Mouse (Mus musculus) cortical plate, adult 2 months (tissue): ENCODE results near the gene Ehd4. TPM values are rescaled to one million over a fixed set of nuclear protein-coding genes. Genes with fewer than 3 reads are reported as not detected.

Source experiments
- H3K27ac ChIP-seq: fragments of 200-500 bp; 2 replicates; pipeline ENCODE4 v1.5.1; 2012; ENCODE audit warnings: low read length, control low read depth, inconsistent platforms; ENCODE audit not compliant: insufficient read depth
- H3K4me1 ChIP-seq: fragments of 200-500 bp; 2 replicates; pipeline ENCODE4 v1.6.1; 2011; ENCODE audit warnings: low read length; ENCODE audit not compliant: control insufficient read depth, insufficient read depth
- H3K4me3 ChIP-seq: fragments of 200-500 bp; 2 replicates; pipeline ENCODE4 v1.5.1; 2011; ENCODE audit warnings: mild to moderate bottlenecking, low read length, control low read depth; ENCODE audit not compliant: insufficient read depth
- CTCF ChIP-seq: fragments of 200-500 bp; IDR thresholded peaks from 2 replicates; pipeline ENCODE4 v1.5.1; 2011; ENCODE audit warnings: mild to moderate bottlenecking, control low read depth, low read length; ENCODE audit not compliant: insufficient read depth; ENCODE audit errors: extremely low read depth
- POLR2A ChIP-seq: fragments of 200-500 bp; IDR thresholded peaks from 2 replicates; pipeline ENCODE4 v1.6.1; 2011; ENCODE audit warnings: mild to moderate bottlenecking, low read length, control low read depth; ENCODE audit not compliant: insufficient read depth; ENCODE audit errors: extremely low read depth
- polyA plus RNA-seq: library from polyadenylated mRNA; depleted of rRNA; stranded (reverse); fragments of >200 nt; gene quantifications from 2 replicates; pipeline ENCODE4 v1.2.3, GENCODE M21; 2012

The Ehd4 gene
- polyA plus RNA-seq, 1 experiment, result 10.6 TPM

DNA sequence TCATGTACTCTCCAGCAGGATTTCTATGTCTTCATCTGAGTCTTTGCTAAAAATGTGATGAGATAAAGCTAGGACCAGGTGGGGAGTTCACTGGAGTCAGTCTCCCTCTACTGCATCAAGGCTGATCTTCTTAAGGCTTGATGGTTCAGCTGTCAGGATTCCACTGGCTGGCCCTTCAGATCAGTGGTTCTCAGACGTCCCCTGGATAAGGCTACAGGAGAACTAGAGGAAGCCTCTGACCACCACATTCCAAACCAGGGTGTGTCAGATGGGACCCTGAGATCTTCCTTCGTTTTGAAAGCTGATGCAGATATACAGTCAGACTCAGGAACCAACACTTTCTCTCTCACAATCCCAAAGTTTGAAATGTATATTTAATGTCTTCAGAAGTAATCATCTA, 7.0 kb downstream of the Ehd4 start:
- H3K27ac ChIP-seq, result no peak overlapping the region
- no peaks in the 10 kb centered on the region for H3K4me1 ChIP-seq
- TF ChIP-seq CTCF, result no peak
- no peak for TF ChIP-seq POLR2A
- no peak overlapping the region for H3K4me3 ChIP-seq

DNA sequence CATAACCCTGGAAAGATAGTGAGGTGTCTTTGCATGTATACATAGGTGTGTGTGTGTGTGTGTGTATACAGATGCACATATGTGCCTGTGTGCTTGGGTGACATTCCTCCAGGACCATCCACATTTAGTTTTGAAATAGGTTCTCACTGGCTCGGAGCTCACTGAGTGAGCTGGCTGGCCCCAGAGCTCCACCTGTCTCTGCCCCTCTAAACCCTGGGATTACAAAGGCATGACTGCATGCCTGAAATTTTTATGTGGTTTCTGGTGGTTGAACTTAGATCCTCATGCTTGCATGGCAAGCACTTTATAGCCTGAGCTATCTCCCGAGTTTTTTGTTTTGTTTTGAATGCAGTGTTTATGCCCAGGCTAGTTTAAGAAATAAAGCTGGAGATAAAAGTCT, 7.9 kb downstream of the Ehd4 start:
- no peaks in the 10 kb centered on the region for H3K4me1 ChIP-seq
- no peak overlapping the region for H3K27ac ChIP-seq
- TF ChIP-seq CTCF, result no peak
- TF ChIP-seq POLR2A, result no peak
- H3K4me3 ChIP-seq, result no peak overlapping the region

DNA sequence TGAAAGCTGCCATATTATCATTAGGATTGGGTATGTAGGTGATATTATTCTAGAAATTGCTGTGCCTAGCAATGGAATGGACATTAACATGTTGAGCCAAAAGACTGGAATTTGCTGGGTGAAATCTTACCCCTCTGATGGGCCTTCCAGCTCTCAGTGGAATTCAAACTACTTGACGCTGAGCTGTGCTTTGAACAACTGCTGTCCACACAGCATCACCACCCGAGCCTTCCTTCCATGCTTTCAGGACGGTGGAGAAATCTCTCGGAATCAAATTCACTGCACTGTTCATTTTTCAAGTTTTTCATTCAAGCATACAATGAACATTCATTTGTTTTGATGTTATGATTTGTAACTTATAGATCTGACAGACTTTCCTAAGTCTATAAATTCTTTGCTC, 10.0 kb downstream of the Ehd4 start:
- Histone ChIP-seq H3K4me1 (no peaks in the 10 kb centered on the region), H3K4me3 (no peak overlapping the region), H3K27ac (no peak overlapping the region)
- TF ChIP-seq POLR2A, result no peak
- no peak for TF ChIP-seq CTCF

DNA sequence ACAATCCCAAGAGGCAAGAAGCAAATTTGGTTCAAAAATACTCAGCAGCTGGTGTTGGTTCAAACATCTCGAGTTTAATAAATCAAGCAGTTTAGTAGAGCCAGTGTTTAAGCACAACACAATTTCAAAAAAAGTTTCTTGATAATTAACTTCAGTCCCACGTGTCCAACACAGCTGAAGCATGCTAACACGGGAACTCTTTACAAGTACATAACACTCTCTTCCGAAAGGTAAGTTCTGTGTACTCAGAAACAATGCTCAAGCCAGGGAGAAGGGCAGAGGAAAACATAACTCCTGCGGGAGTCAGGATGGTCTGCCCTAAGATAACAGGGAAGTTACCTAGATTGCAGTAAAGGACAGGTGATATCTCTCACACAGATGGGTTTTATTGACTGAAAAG, 12.1 kb downstream of the Ehd4 start:
- Histone ChIP-seq H3K27ac (no peak overlapping the region), H3K4me3 (no peak overlapping the region), H3K4me1 (no peaks in the 10 kb centered on the region)
- TF ChIP-seq CTCF, result no peak
- TF ChIP-seq POLR2A, result no peak

DNA sequence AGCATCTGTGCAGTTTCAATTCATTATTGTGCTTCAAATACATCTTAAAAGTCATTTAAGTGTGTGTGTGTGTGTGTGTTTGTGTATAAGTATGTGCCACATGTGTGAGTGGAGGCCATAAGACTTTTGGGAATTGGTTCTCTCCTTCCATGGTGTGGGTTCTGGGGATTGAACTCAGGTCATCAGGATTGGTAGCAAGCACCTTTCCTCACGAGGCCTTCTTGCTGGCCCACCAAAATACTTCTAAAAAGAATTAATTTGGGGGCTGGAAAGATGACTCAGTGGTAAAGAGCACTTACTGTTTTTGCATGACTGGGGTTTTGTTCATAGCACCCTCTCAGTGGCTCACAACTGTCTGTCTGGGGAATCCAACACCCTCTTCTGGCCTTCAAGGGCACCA, 12.7 kb downstream of the Ehd4 start:
- TF ChIP-seq POLR2A (no peak), CTCF (no peak)
- H3K4me3 ChIP-seq, result no peak overlapping the region
- H3K4me1 ChIP-seq, result no peaks in the 10 kb centered on the region
- no peak overlapping the region for H3K27ac ChIP-seq

DNA sequence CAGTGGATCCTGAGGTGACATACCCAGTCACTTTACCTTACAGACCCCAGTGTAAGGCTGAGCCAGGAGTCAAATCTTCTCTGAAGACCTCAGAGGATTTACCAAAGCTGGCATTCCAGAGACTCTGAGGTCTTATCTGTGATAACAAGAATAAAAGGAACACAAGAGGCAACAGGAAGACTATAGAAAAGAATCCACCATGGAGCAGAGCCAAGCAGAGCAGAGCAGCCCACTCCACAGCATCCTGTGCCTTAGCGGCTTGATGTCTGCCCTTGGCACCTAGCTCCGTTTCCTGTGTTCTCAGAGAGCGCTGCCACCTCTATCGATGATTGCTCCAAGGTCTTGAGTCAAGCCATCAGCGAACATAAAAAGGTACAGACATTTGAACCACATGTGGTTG, 14.1 kb downstream of the Ehd4 start:
- Histone ChIP-seq H3K27ac (no peak overlapping the region), H3K4me3 (no peak overlapping the region), H3K4me1 (no peaks in the 10 kb centered on the region)
- TF ChIP-seq POLR2A, result no peak
- TF ChIP-seq CTCF, result no peak

DNA sequence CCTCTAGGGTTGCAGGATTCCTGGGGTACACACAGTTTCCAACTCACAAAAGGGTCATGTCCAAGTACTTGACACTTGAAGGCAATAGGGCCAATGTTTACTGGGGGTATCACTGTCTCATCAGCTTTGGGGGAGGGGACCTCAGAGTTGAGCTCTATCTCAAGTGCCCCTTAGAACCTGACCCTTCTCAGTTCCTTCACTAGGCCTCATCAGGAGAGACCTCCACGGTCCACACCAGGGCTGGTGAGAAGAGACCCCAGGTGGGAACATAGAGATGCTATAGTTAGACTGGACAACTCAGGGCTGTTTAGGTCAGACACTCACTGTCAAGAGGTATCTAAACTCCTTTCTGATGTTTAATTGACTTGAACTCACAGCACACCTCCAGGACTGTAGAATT, 15.3 kb downstream of the Ehd4 start:
- no peak for TF ChIP-seq POLR2A
- TF ChIP-seq CTCF, result no peak
- Histone ChIP-seq H3K4me1 (no peaks in the 10 kb centered on the region), H3K4me3 (no peak overlapping the region), H3K27ac (no peak overlapping the region)

DNA sequence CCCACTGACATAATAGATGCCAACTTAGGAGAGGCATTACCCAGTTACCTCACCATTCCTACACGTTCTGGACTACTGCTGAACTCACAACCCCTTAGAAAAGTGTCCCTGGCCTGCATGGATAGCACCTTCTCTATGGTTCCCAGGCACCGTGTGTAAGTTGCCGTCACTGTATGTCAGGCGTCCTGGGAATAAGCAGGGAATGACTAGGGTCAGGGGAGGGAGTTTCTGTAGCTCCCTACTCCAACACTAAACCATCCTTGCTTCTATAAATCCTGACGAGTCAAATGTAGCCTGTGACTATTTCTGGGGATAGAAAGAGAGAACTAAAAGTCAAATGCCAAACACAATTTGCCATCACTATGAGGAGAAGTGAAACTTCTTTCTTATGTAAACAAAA, 17.1 kb downstream of the Ehd4 start:
- Histone ChIP-seq H3K4me3 (no peak overlapping the region), H3K27ac (0 out of 2 replicates have a peak overlapping the region, but pooled peaks have one; percentile 19), H3K4me1 (no peaks in the 10 kb centered on the region)
- TF ChIP-seq POLR2A, result no peak

DNA sequence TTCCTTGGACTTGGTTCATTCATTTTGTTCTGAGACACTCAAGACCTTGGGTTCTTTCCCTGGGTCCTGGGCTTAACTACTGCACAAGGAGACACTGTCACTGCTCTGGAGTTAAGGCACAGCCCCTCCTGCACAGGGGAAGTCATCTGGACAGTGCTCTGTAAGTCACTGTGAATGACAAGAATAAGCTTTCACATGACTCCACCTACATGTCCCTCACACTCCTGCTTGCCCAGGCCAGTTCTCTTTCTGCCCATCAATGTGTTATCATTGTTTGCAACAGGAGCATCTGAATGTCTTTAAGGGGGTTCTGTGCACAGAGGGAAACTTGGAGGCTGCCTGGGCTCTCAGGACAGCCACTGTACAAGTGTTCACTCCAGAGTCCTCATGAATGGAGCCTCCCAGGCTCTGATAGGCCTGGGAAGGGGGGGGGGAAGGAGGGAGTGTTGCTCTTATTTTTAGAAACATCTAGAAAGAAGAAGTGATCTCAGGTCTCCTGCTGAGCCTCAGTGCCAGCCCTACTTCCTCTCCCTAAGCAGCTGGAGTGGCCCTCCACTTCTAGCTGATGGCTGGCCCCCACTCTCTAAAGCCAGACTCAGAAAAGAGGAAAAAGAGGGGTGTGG, 19.8 kb downstream of the Ehd4 start:
- H3K4me1 ChIP-seq, result no peaks in the 10 kb centered on the region
- H3K27ac ChIP-seq, result no peak overlapping the region
- no peak for TF ChIP-seq POLR2A
- H3K4me3 ChIP-seq, result no peak overlapping the region

DNA sequence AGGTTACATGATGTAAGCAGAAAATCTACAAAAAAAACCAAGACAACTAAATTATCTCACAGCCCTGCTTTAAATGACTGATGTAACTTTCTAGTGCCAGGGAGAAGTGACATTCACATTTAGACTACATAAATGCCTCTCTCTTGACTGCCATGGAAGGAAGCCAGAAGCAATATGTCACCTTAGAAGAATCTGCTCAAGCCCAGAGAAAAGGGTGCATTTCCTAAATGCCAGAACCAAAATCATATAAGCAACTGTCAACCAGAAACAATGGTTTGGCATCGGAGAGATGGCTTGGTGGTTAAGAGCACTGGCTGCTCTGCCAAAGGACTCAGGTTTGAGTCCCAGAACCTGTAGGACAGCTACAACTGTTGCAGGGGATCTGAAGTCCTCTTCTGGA, 22.5 kb downstream of the Ehd4 start:
- Histone ChIP-seq H3K27ac (no peak overlapping the region), H3K4me3 (no peak overlapping the region), H3K4me1 (no peaks in the 10 kb centered on the region)
- TF ChIP-seq CTCF (no peak), POLR2A (no peak)
